Mouse (Mus musculus): ENCODE measurements around the gene Kng2. TPM values are rescaled to one million over a fixed set of nuclear protein-coding genes. Genes with fewer than 3 reads are reported as not detected.
"Not testable (repeated sequence)": the region's sequence is repeated elsewhere in the genome, so short reads cannot be mapped to it uniquely, and the experiment has no call there.

The Kng2 gene
- polyA plus RNA-seq, 1 experiment from 2014 or later, result not detected

GRCm38 (mm10) chr16:23025111-23025510 is 4.2 kb downstream of the Kng2 start:
- H3K4me3 ChIP-seq, result no peak overlapping the region
- WGBS, result 76% methylated on average over 6 of the region's 6 CpGs
- H3K9me3 ChIP-seq (replicated peaks), result no peaks in the 10 kb centered on the region
- H3K27me3 ChIP-seq (ENCODE audit: low read depth, poor library complexity, severe bottlenecking), result no peaks in the 10 kb centered on the region
- no peak overlapping the region for H3K27ac ChIP-seq
- no peaks in the 10 kb centered on the region for H3K36me3 ChIP-seq
- H3K4me1 ChIP-seq, result no peaks in the 10 kb centered on the region
- no peak for DNase-seq (ENCODE audit: low spot score)

- not testable (repeated sequence) for H3K9me3 ChIP-seq (replicated peaks); H3K36me3 ChIP-seq; H3K4me3 ChIP-seq; DNase-seq (ENCODE audit: low spot score); H3K27me3 ChIP-seq (ENCODE audit: low read depth, poor library complexity, severe bottlenecking); H3K4me1 ChIP-seq; H3K27ac ChIP-seq
- 43% methylated on average over 1 of the region's 1 CpGs for WGBS
Observed at GRCm38 (mm10) chr16:23020571-23020970, 8.7 kb downstream of the Kng2 start.

GRCm38 (mm10) chr16:23014645-23015044 is 14.6 kb downstream of the Kng2 start:
- H3K4me3 ChIP-seq; H3K36me3 ChIP-seq; DNase-seq (ENCODE audit: low spot score); H3K4me1 ChIP-seq; H3K9me3 ChIP-seq (replicated peaks); H3K27ac ChIP-seq; H3K27me3 ChIP-seq (ENCODE audit: low read depth, poor library complexity, severe bottlenecking): not testable (repeated sequence)
- 92% methylated on average over 8 of the region's 8 CpGs for WGBS

- H3K4me1 ChIP-seq; H3K36me3 ChIP-seq; H3K4me3 ChIP-seq; H3K27ac ChIP-seq; H3K9me3 ChIP-seq (replicated peaks); H3K27me3 ChIP-seq (ENCODE audit: low read depth, poor library complexity, severe bottlenecking); DNase-seq (ENCODE audit: low spot score): not testable (repeated sequence)
- WGBS, result 72% methylated on average over 2 of the region's 2 CpGs
Observed at GRCm38 (mm10) chr16:23013786-23014185, 15.5 kb downstream of the Kng2 start.

- H3K27ac ChIP-seq; H3K4me1 ChIP-seq; H3K9me3 ChIP-seq (replicated peaks); H3K4me3 ChIP-seq; H3K36me3 ChIP-seq; DNase-seq (ENCODE audit: low spot score); H3K27me3 ChIP-seq (ENCODE audit: low read depth, poor library complexity, severe bottlenecking): not testable (repeated sequence)
- 84% methylated on average over 3 of the region's 3 CpGs for WGBS
Observed at GRCm38 (mm10) chr16:22996951-22997350, 32.3 kb downstream of the Kng2 start.

GRCm38 (mm10) chr16:22967383-22968030 is 61.8 kb downstream of the Kng2 start:
- H3K36me3 ChIP-seq, result no peaks in the 10 kb centered on the region
- H3K4me3 ChIP-seq, result no peak overlapping the region
- H3K4me1 ChIP-seq, result no peaks in the 10 kb centered on the region
- H3K27me3 ChIP-seq (ENCODE audit: low read depth, poor library complexity, severe bottlenecking), result no peaks in the 10 kb centered on the region
- no peak overlapping the region for H3K27ac ChIP-seq
- H3K9me3 ChIP-seq (replicated peaks), result no peaks in the 10 kb centered on the region
- 79% methylated on average over 1 of the region's 1 CpGs for WGBS
- DNase-seq (ENCODE audit: low spot score), result no peak

- Histone ChIP-seq H3K4me1 (no peaks in the 10 kb centered on the region), H3K36me3 (no peaks in the 10 kb centered on the region)
- no peak for DNase-seq (ENCODE audit: low spot score)
Observed at GRCm38 (mm10) chr16:22963293-22963692, 66.0 kb downstream of the Kng2 start.

GRCm38 (mm10) chr16:22962256-22962655 is 67.0 kb downstream of the Kng2 start:
- WGBS, result 87% methylated on average over 5 of the region's 5 CpGs
- Histone ChIP-seq H3K27ac (no peak overlapping the region), H3K36me3 (no peaks in the 10 kb centered on the region), H3K4me1 (no peaks in the 10 kb centered on the region), H3K9me3 (replicated peaks) (no peaks in the 10 kb centered on the region), H3K4me3 (no peak overlapping the region), H3K27me3 (ENCODE audit: low read depth, poor library complexity, severe bottlenecking) (no peaks in the 10 kb centered on the region)
- no peak for DNase-seq (ENCODE audit: low spot score)

More at GRCm38 (mm10) chr16:22963293-22963692, 66.0 kb downstream of the Kng2 start:
- Histone ChIP-seq H3K4me3 (no peak overlapping the region), H3K9me3 (replicated peaks) (no peaks in the 10 kb centered on the region), H3K27me3 (ENCODE audit: low read depth, poor library complexity, severe bottlenecking) (no peaks in the 10 kb centered on the region), H3K27ac (no peak overlapping the region)

- DNase-seq (ENCODE audit: low spot score), result no peak
- 96% methylated on average over 8 of the region's 8 CpGs for WGBS
- H3K36me3 ChIP-seq, result no peaks in the 10 kb centered on the region
- H3K4me3 ChIP-seq, result no peak overlapping the region
- H3K27me3 ChIP-seq (ENCODE audit: low read depth, poor library complexity, severe bottlenecking), result no peaks in the 10 kb centered on the region
- H3K27ac ChIP-seq, result no peak overlapping the region
- no peaks in the 10 kb centered on the region for H3K9me3 ChIP-seq (replicated peaks)
- H3K4me1 ChIP-seq, result no peaks in the 10 kb centered on the region
Observed at GRCm38 (mm10) chr16:22961073-22961472, 68.2 kb downstream of the Kng2 start.

GRCm38 (mm10) chr16:22956085-22956439 is 73.2 kb downstream of the Kng2 start:
- H3K4me3 ChIP-seq, result no peak overlapping the region
- H3K36me3 ChIP-seq, result no peaks in the 10 kb centered on the region
- H3K9me3 ChIP-seq (replicated peaks), result no peaks in the 10 kb centered on the region
- 0 out of 2 replicates have a peak, but pooled peaks cover 5% of the 10 kb centered on the region for H3K4me1 ChIP-seq
- no peak for DNase-seq (ENCODE audit: low spot score)
- H3K27ac ChIP-seq, result no peak overlapping the region
- H3K27me3 ChIP-seq (ENCODE audit: low read depth, poor library complexity, severe bottlenecking), result no peaks in the 10 kb centered on the region
- 88% methylated on average over 11 of the region's 11 CpGs for WGBS

GRCm38 (mm10) chr16:22955397-22956084 is 73.7 kb downstream of the Kng2 start:
- no peak for DNase-seq (ENCODE audit: low spot score)
- H3K27ac ChIP-seq, result no peak overlapping the region
- H3K9me3 ChIP-seq (replicated peaks), result no peaks in the 10 kb centered on the region
- no peaks in the 10 kb centered on the region for H3K36me3 ChIP-seq
- H3K4me1 ChIP-seq, result 0 out of 2 replicates have a peak, but pooled peaks cover 5% of the 10 kb centered on the region
- H3K27me3 ChIP-seq (ENCODE audit: low read depth, poor library complexity, severe bottlenecking), result no peaks in the 10 kb centered on the region
- H3K4me3 ChIP-seq, result no peak overlapping the region
- 76% methylated on average over 13 of the region's 13 CpGs for WGBS

GRCm38 (mm10) chr16:22953069-22953468 is 76.2 kb downstream of the Kng2 start:
- H3K4me3 ChIP-seq, result no peak overlapping the region
- no peaks in the 10 kb centered on the region for H3K36me3 ChIP-seq
- H3K27ac ChIP-seq, result no peak overlapping the region
- no peaks in the 10 kb centered on the region for H3K9me3 ChIP-seq (replicated peaks)
- H3K4me1 ChIP-seq, result 0 out of 2 replicates have a peak, but pooled peaks cover 5% of the 10 kb centered on the region
- H3K27me3 ChIP-seq (ENCODE audit: low read depth, poor library complexity, severe bottlenecking), result no peaks in the 10 kb centered on the region
- no peak for DNase-seq (ENCODE audit: low spot score)
- 41% methylated on average over 4 of the region's 4 CpGs for WGBS

GRCm38 (mm10) chr16:22950840-22951395 is 78.4 kb downstream of the Kng2 start, which contains the start of gene Hrg:
Gene Hrg, plus strand, starts transcription at chr16:22951072.
- Histone ChIP-seq H3K27me3 (ENCODE audit: low read depth, poor library complexity, severe bottlenecking) (no peaks in the 10 kb centered on the region), H3K36me3 (no peaks in the 10 kb centered on the region), H3K4me1 (0 out of 2 replicates have a peak, but pooled peaks cover 5% of the 10 kb centered on the region), H3K27ac (no peak within 1 kb of the TSS), H3K9me3 (replicated peaks) (no peaks in the 10 kb centered on the region), H3K4me3 (no peak within 1 kb of the TSS)
- WGBS, result 94% methylated on average over 6 of the region's 6 CpGs
- no peak for DNase-seq (ENCODE audit: low spot score)

Measured in limb, embryonic 10.5 days (tissue).